Mouse (Mus musculus): Measurements from ENCODE around the gene Olfr1082.
"Not testable (repeated sequence)": the region's sequence is repeated elsewhere in the genome, so short reads cannot be mapped to it uniquely, and the experiment has no call there.

Olfr1082 gene

GRCm38 (mm10) chr2:86598866-86599265 is at the start of gene Olfr1082:
Gene Olfr1082 (minus strand): TSS chr2:86598966.
- DNase-seq: not testable (repeated sequence)

GRCm38 (mm10) chr2:86639625-86640024 is 40.9 kb upstream of the Olfr1082 start, which contains the start of gene Olfr1084:
Gene Olfr1084 (minus strand): TSS chr2:86639725.
- not testable (repeated sequence) for DNase-seq

GRCm38 (mm10) chr2:86558135-86558534 is 40.6 kb downstream of the Olfr1082 start, which contains the start of gene Olfr1080:
Gene Olfr1080 (minus strand): TSS chr2:86558235.
- not testable (repeated sequence) for DNase-seq

Measured in cerebellum, adult 9-11 months (tissue).